Mouse (Mus musculus) urinary bladder, postnatal 4 days (tissue): ENCODE measurements around the gene Ddx21.
A peak's percentile ranks its signal among the peaks of the same experiment; 100 is the strongest.

Experiments used
- DNase-seq, 2 experiments: peaks; one replicate each; pipeline ENCODE4 v3.0.0; 2021 to 2022; ENCODE audit warnings: low spot score in 2 of 2

The Ddx21 gene

DNA sequence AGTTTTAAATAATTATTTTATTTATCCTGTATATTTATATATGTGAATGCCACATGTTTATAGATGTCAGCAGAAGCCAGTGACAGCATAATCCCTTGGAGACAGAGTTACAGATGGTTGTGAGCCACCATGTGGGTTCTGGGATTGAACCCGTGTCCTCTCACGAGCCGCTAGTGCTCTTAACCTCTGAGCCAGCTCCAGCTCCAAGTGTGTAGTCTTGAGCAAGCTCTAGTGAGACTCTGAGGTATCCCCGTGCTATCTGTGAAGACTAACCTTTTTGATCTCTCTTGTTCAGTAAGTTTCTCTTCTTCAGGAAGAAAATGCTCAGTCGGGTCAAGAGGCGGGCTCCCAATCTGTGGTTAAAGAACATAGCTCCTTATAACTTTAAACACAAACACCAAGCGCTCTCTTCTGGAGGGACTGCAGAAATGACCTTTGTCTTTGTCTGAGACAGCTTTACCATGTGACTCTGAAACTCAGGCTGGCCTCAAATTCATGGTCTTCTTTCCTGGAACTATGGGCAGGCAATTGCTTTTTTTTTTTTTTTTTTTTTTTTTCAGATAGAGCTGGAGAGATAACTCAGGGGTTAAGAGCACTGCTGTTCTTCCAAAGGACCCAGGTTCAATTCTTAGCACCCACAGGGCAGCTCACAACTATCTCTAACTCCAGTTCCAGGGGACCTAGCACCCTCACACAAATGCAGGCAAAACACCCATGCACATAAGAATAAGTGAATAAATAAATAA lies 31.8 kb downstream of the Ddx21 start:
- no peak for DNase-seq

GRCm38 (mm10) chr10:62568861-62569260 lies 33.2 kb downstream of the Ddx21 start:
- no peak for DNase-seq

DNA sequence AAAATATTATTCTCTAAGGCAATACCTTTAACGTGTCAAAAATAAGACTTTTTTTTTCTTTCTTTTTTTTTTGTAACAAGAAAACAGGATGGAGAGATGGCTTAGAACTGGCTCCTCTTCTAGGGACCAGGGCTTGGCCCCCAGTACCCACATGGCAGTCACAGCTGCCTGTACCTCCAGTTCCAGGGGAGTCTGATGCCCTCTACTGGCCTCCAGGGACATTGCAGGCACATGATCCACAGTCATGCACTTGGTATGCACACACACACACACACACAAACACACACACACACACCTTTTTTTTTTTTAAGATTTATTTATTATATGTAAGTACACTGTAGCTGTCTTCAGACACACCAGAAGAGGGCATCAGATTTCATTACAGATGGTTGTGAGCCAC lies 44.3 kb downstream of the Ddx21 start:
- no peak for DNase-seq

DNA sequence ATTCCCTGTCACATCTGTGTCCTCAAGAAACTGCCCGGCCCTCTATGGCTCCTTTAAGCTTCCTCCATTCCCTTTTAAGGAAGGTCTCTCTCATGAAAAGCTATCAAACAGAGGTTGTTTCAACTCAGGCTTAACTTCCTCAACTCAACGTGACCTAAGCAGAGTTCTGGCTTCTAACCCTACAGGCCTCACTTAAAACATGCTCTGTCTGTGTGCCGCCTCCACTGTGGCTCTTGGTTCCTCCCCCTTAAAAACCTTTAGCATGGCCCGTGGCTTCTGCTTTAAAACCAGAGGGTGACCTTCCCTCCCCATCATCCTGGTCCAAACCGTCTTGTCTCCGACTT lies 45.6 kb downstream of the Ddx21 start:
- DNase-seq, result no peak

- DNase-seq, result no peak
Measured at GRCm38 (mm10) chr10:62555705-62556557, 46.1 kb downstream of the Ddx21 start.

DNA sequence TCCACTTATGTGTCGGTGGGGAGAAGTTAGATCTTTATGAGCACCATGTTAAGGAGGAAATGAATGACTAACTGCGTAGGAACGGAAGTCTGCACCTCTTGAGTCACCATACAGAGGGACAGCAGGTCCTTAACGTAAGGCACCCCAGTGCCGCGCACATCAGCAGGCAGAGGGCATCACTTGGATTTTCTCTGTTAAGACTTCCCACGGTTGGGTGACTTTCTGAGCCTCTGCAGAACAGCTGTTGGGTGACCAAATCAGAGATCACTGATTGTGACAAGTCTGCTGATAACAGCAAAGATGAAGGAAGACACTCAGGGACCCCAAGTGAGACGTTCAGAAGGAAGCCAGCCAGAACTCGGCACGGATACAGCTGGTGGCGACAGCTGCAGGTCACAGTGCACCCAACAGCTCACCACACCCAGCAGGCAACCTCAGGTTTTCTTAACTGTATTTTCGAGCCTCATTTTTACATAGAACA lies 48.4 kb downstream of the Ddx21 start:
- DNase-seq, result no peak

DNA sequence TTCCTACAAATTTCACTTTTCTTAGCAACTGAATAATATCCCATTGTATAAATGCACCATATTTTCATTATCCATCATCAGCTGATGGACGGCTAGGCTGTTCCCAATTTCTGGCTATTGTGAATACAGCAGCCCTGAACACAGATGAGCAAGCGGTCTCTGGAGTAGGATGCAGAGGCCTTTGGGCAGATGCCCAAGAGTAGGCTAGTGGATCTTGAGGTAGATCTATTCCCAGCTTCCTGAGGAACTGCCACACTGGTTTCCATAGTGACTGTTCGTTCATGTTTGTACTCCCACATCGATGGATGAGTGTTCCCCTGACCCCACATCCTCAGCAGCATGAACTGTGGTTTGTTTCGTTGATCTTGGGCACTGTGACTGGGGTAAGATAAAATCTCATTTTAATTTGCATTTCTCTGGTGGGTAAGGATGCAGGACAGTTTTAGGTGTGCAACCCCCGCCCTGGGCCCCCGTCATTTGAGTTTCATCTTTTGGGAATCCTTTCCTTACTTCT lies 51.2 kb downstream of the Ddx21 start:
- no peak for DNase-seq

DNA sequence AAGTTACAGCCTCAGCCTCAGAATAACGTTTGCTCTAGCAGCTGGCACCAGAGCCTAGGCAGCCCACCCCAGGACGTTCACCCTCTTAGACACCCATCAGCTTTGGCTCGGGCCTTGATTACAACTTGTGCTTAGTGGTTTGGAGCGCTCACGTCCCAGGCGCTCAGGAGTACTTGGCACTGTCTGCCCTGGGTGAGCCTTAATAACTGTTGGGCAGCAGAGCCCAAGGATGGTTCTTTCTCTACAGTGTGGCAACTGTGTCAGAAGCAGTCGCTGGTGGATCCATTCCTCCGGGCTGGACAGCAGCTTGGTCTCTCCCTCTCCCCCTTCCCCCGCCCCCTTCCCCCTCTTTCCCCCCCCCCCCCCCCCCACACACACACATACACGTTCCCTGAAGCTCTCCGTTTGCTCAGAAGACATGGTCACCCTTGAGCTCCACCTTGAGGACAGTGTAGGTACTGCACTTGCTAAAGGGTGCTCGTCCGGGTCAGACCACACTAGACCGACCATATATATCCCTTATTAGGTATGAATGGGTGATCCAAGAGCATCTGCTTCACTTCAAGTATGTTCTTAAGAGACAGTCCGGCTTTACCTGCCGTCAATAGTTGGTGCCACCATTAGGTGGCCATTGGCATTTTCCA lies 52.4 kb downstream of the Ddx21 start:
- peak; percentile 35 to 70 for DNase-seq

- no peak for DNase-seq
Measured at GRCm38 (mm10) chr10:62546441-62546840, 55.6 kb downstream of the Ddx21 start.

GRCm38 (mm10) chr10:62545759-62546158 lies 56.3 kb downstream of the Ddx21 start:
- no peak for DNase-seq

GRCm38 (mm10) chr10:62544316-62544715 lies 57.8 kb downstream of the Ddx21 start:
- no peak for DNase-seq

- DNase-seq, result no peak
Measured at GRCm38 (mm10) chr10:62543399-62543808, 58.7 kb downstream of the Ddx21 start.

DNA sequence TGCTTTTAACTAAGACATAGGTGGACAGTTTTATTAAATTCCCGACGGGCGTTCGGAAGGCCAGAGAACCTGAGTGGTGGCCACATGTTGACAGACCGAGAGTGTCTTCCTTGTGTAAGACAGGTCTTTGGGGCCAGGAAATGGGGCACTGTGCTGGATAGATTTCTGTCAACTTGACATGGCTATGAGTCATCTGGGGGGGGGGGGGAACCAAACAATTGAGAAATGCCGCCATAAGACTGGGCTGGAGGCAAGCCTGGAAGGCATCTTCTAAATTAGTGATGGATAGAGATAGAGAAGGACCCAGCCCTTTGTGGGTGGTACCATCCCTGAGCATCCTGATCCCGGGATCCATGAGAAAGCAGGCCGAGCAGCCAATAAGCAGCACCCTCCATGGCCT lies 59.2 kb downstream of the Ddx21 start:
- no peak for DNase-seq

DNA sequence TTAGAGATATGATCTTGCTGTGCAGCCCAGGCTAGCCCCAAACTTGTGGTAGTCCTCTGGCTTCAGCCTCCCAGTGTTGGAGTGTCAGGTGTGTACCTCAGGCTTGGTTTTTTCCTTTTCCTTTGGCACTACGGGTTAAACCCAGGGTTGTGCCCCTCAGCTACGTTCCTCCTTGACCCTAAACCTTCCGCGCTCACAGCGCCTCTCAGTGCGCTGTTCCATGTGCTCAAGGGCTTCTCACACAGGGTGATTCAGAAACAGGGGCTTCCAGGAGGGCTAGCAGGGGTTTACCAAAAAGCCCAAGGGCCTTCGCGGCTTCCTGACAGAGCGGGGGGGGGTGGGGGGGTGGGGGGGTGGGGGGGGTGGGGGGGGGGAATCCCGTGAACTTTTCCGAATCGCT lies 59.6 kb downstream of the Ddx21 start:
- no peak for DNase-seq

- DNase-seq, result no peak
Measured at GRCm38 (mm10) chr10:62541499-62541898, 60.6 kb downstream of the Ddx21 start.

DNA sequence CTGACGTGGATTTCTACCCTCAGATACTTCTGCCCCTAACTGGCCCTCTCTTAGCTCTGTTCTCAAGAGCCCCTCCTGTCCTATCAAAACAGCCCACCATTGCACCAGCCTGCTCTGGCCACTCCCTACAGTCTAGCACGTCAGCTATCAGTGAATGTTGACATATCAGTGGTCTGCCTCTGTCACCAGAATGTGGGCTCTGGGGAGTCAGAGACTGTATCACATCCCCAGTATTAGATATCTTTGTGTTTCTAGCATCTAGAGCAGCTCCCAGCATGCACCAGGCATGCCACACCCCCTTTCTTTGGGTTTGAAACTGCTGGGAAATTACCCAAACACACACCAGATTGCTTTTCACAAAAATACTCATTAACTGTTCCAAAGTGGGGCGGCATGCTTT lies 61.3 kb downstream of the Ddx21 start:
- DNase-seq, result no peak

GRCm38 (mm10) chr10:62534509-62534908 lies 67.6 kb downstream of the Ddx21 start:
- no peak for DNase-seq

DNA sequence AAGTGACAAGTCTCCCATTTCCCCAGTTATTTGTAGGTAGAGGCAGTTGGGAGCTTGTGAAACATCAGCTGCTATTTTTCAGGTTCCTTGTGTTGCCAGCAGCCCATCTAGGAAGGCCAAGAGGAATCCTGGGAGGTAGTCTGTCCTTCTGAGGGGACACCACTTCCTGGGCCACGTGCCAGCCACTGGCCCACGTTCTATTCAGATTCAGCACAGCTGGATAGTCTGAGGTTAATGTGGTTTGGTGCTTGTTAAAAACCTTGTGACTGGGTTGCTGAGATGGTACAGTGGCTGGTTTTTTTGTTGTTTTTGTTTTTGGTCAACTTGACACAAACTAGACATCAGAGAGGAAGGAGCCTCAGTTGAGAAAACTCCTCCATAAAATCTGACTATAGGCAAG lies 69.2 kb downstream of the Ddx21 start:
- no peak for DNase-seq
